Mouse (Mus musculus): ENCODE measurements at regions not wholly inside any gene's neighbourhood (a gene's known extent, or its start where the extent isn't known, plus 50 kb on each side); places are given as distances from the start of the nearest gene placed in this dataset.

- DNase-seq (ENCODE audit: extremely low read depth, insufficient read length, low spot score), result no peak
Measured at GRCm38 (mm10) chr10:100882584-100882983, 292.3 kb downstream of the 1700017N19Rik start.

- no peak for DNase-seq (ENCODE audit: extremely low read depth, insufficient read length, low spot score)
Measured at GRCm38 (mm10) chr10:100922976-100923375, 332.7 kb downstream of the 1700017N19Rik start.

GRCm38 (mm10) chr10:100927086-100927485 lies 336.8 kb downstream of the 1700017N19Rik start:
- DNase-seq (ENCODE audit: extremely low read depth, insufficient read length, low spot score), result no peak

GRCm38 (mm10) chr10:100931739-100932138 lies 341.5 kb downstream of the 1700017N19Rik start:
- DNase-seq (ENCODE audit: extremely low read depth, insufficient read length, low spot score), result no peak

GRCm38 (mm10) chr10:100958371-100958770 lies 368.1 kb downstream of the 1700017N19Rik start:
- peak; percentile 55 for DNase-seq (ENCODE audit: extremely low read depth, insufficient read length, low spot score)

- no peak for DNase-seq (ENCODE audit: extremely low read depth, insufficient read length, low spot score)
Measured at GRCm38 (mm10) chr10:101003469-101003868, 413.2 kb downstream of the 1700017N19Rik start.

- no peak for DNase-seq (ENCODE audit: extremely low read depth, insufficient read length, low spot score)
Measured at GRCm38 (mm10) chr10:101004687-101005086, 414.4 kb downstream of the 1700017N19Rik start.

GRCm38 (mm10) chr10:101015416-101015815 lies 425.1 kb downstream of the 1700017N19Rik start:
- no peak for DNase-seq (ENCODE audit: extremely low read depth, insufficient read length, low spot score)

- DNase-seq (ENCODE audit: extremely low read depth, insufficient read length, low spot score), result no peak
Measured at GRCm38 (mm10) chr10:101038630-101039029, 448.3 kb downstream of the 1700017N19Rik start.

GRCm38 (mm10) chr10:101039034-101039433 lies 448.8 kb downstream of the 1700017N19Rik start:
- DNase-seq (ENCODE audit: extremely low read depth, insufficient read length, low spot score), result no peak

Data from 3134 (cell line).